Mouse (Mus musculus): ENCODE data around the gene Galp. TPM values are rescaled to one million over a fixed set of nuclear protein-coding genes. Genes with fewer than 3 reads are reported as not detected.
A peak's percentile ranks its signal among the peaks of the same experiment; 100 is the strongest.

The Galp gene
- polyA plus RNA-seq (2015; fragmentation: Nextera tagmentation; extraction: Ambion mirVana), result not detected in 2 replicates

- H3K27ac ChIP-seq, result no peak within 1 kb of the TSS
- H3K4me1 ChIP-seq, result no peaks in the 10 kb centered on the region
- no peaks in the 10 kb centered on the region; the same call in 1 of the 2 replicates for H3K9me3 ChIP-seq (replicated peaks)
- WGBS, result 72% methylated on average over 3 of the region's 3 CpGs
- H3K27me3 ChIP-seq, result no peaks in the 10 kb centered on the region
- H3K9ac ChIP-seq, result no peak within 1 kb of the TSS
- no peak for ATAC-seq (replicated peaks; ENCODE audit: low FRiP score)
- no peaks in the 10 kb centered on the region for H3K36me3 ChIP-seq
- no peak within 1 kb of the TSS for H3K4me2 ChIP-seq
- H3K4me3 ChIP-seq (replicated peaks), result no peak within 1 kb of the TSS
Measured at GRCm38 (mm10) chr7:6196790-6197189, at the start of gene Galp. Gene Galp (plus strand): TSS chr7:6197090.

- no peak overlapping the region for H3K4me2 ChIP-seq
- no peak overlapping the region for H3K4me3 ChIP-seq (replicated peaks)
- H3K27ac ChIP-seq, result peak overlapping the region; percentile 18; the same call in 1 of the 2 replicates
- no peaks in the 10 kb centered on the region for H3K9me3 ChIP-seq (replicated peaks)
- no peak overlapping the region for H3K9ac ChIP-seq
- no peak for ATAC-seq (replicated peaks; ENCODE audit: low FRiP score)
- H3K4me1 ChIP-seq, result peaks cover 47% of the 10 kb centered on the region
- WGBS, result 73% methylated on average over 5 of the region's 5 CpGs
- no peaks in the 10 kb centered on the region for H3K36me3 ChIP-seq
- no peaks in the 10 kb centered on the region for H3K27me3 ChIP-seq
Measured at GRCm38 (mm10) chr7:6147688-6148087, 49.2 kb upstream of the Galp start.

- 94% methylated on average over 1 of the region's 1 CpGs for WGBS
- Histone ChIP-seq H3K9ac (no peak overlapping the region), H3K36me3 (no peaks in the 10 kb centered on the region), H3K4me3 (replicated peaks) (no peak overlapping the region), H3K27me3 (no peaks in the 10 kb centered on the region), H3K9me3 (replicated peaks) (no peaks in the 10 kb centered on the region), H3K4me1 (peaks cover 54% of the 10 kb centered on the region), H3K4me2 (no peak overlapping the region), H3K27ac (no peak overlapping the region)
- ATAC-seq (replicated peaks; ENCODE audit: low FRiP score), result no peak
Measured at GRCm38 (mm10) chr7:6151266-6151665, 45.6 kb upstream of the Galp start.

- no peaks in the 10 kb centered on the region for H3K27me3 ChIP-seq
- H3K4me1 ChIP-seq, result peaks cover 54% of the 10 kb centered on the region
- H3K9ac ChIP-seq, result no peak overlapping the region
- no peak for ATAC-seq (replicated peaks; ENCODE audit: low FRiP score)
- no peak overlapping the region for H3K4me2 ChIP-seq
- H3K36me3 ChIP-seq, result no peaks in the 10 kb centered on the region
- 89% methylated on average over 3 of the region's 3 CpGs for WGBS
- H3K4me3 ChIP-seq (replicated peaks), result no peak overlapping the region
- no peaks in the 10 kb centered on the region for H3K9me3 ChIP-seq (replicated peaks)
- no peak overlapping the region for H3K27ac ChIP-seq
Measured at GRCm38 (mm10) chr7:6152036-6152435, 44.9 kb upstream of the Galp start.

GRCm38 (mm10) chr7:6153131-6153530 is 43.8 kb upstream of the Galp start:
- no peaks in the 10 kb centered on the region for H3K9me3 ChIP-seq (replicated peaks)
- H3K9ac ChIP-seq, result 0 out of 2 replicates have a peak overlapping the region, but pooled peaks have one; percentile 26
- ATAC-seq (replicated peaks; ENCODE audit: low FRiP score), result no peak
- no peak overlapping the region for H3K4me2 ChIP-seq
- H3K27ac ChIP-seq, result no peak overlapping the region
- H3K36me3 ChIP-seq, result no peaks in the 10 kb centered on the region
- H3K4me3 ChIP-seq (replicated peaks), result no peak overlapping the region
- 82% methylated on average over 3 of the region's 3 CpGs for WGBS
- H3K4me1 ChIP-seq, result peaks cover 52% of the 10 kb centered on the region
- no peaks in the 10 kb centered on the region for H3K27me3 ChIP-seq

- Histone ChIP-seq H3K4me3 (replicated peaks) (peak overlapping the region; percentile 86), H3K9me3 (replicated peaks) (no peaks in the 10 kb centered on the region), H3K4me1 (peaks cover 52% of the 10 kb centered on the region), H3K36me3 (no peaks in the 10 kb centered on the region), H3K27ac (peak overlapping the region; percentile 97), H3K9ac (peak overlapping the region; percentile 88), H3K27me3 (no peaks in the 10 kb centered on the region), H3K4me2 (peak overlapping the region; percentile 73)
- 50% methylated on average over 5 of the region's 5 CpGs for WGBS
- ATAC-seq (replicated peaks; ENCODE audit: low FRiP score), result no peak
Measured at GRCm38 (mm10) chr7:6154164-6154563, 42.7 kb upstream of the Galp start.

- H3K4me1 ChIP-seq, result peaks cover 52% of the 10 kb centered on the region
- H3K9ac ChIP-seq, result peak overlapping the region; percentile 88
- H3K4me3 ChIP-seq (replicated peaks), result peak overlapping the region; percentile 86
- H3K9me3 ChIP-seq (replicated peaks), result no peaks in the 10 kb centered on the region
- WGBS, result under 1% methylated on average over 85 of the region's 85 CpGs
- peak; percentile 77 for ATAC-seq (replicated peaks; ENCODE audit: low FRiP score)
- peak overlapping the region; percentile 97 for H3K27ac ChIP-seq
- peak overlapping the region; percentile 73 for H3K4me2 ChIP-seq
- H3K27me3 ChIP-seq, result no peaks in the 10 kb centered on the region
- no peaks in the 10 kb centered on the region for H3K36me3 ChIP-seq
Measured at GRCm38 (mm10) chr7:6155031-6155872, 41.6 kb upstream of the Galp start.

- no peaks in the 10 kb centered on the region for H3K9me3 ChIP-seq (replicated peaks)
- peak within 1 kb of the TSS; percentile 86 for H3K4me3 ChIP-seq (replicated peaks)
- H3K36me3 ChIP-seq, result no peaks in the 10 kb centered on the region
- peak within 1 kb of the TSS; percentile 73 for H3K4me2 ChIP-seq
- no peaks in the 10 kb centered on the region for H3K27me3 ChIP-seq
- peak within 1 kb of the TSS; percentile 97 for H3K27ac ChIP-seq
- peak within 1 kb of the TSS; percentile 88 for H3K9ac ChIP-seq
- under 1% methylated on average over 52 of the region's 54 CpGs for WGBS
- ATAC-seq (replicated peaks; ENCODE audit: low FRiP score), result peak; percentile 95
- peaks cover 49% of the 10 kb centered on the region for H3K4me1 ChIP-seq
Measured at GRCm38 (mm10) chr7:6155901-6156411, 40.9 kb upstream of the Galp start, which contains the start of gene Zfp787. Gene Zfp787 (minus strand): TSS chr7:6155997.

GRCm38 (mm10) chr7:6156901-6157472 is 39.9 kb upstream of the Galp start:
- 40% methylated on average over 9 of the region's 9 CpGs for WGBS
- H3K36me3 ChIP-seq, result no peaks in the 10 kb centered on the region

GRCm38 (mm10) chr7:6157479-6157878 is 39.4 kb upstream of the Galp start:
- 57% methylated on average over 1 of the region's 1 CpGs for WGBS

More at GRCm38 (mm10) chr7:6156901-6157472, 39.9 kb upstream of the Galp start:
- Histone ChIP-seq H3K27ac (peak overlapping the region; percentile 97), H3K9ac (0 out of 2 replicates have a peak overlapping the region, but pooled peaks have one; percentile 23), H3K9me3 (replicated peaks) (no peaks in the 10 kb centered on the region), H3K4me3 (replicated peaks) (peak overlapping the region; percentile 86), H3K27me3 (no peaks in the 10 kb centered on the region), H3K4me1 (peaks cover 42% of the 10 kb centered on the region), H3K4me2 (peak overlapping the region; percentile 73)
- ATAC-seq (replicated peaks; ENCODE audit: low FRiP score), result no peak

GRCm38 (mm10) chr7:6159604-6160003 is 37.3 kb upstream of the Galp start:
- 74% methylated on average over 3 of the region's 3 CpGs for WGBS
- H3K27me3 ChIP-seq, result no peaks in the 10 kb centered on the region
- ATAC-seq (replicated peaks; ENCODE audit: low FRiP score), result no peak

More at GRCm38 (mm10) chr7:6157479-6157878, 39.4 kb upstream of the Galp start:
- Histone ChIP-seq H3K4me3 (replicated peaks) (no peak overlapping the region), H3K27me3 (no peaks in the 10 kb centered on the region), H3K36me3 (no peaks in the 10 kb centered on the region), H3K27ac (peak overlapping the region; percentile 97), H3K9me3 (replicated peaks) (no peaks in the 10 kb centered on the region), H3K4me2 (peak overlapping the region; percentile 73), H3K4me1 (peaks cover 39% of the 10 kb centered on the region), H3K9ac (no peak overlapping the region)
- no peak for ATAC-seq (replicated peaks; ENCODE audit: low FRiP score)

GRCm38 (mm10) chr7:6161541-6161940 is 35.3 kb upstream of the Galp start:
- WGBS, result 63% methylated on average over 3 of the region's 3 CpGs
- no peaks in the 10 kb centered on the region for H3K9me3 ChIP-seq (replicated peaks)
- H3K9ac ChIP-seq, result no peak overlapping the region
- no peaks in the 10 kb centered on the region for H3K27me3 ChIP-seq
- ATAC-seq (replicated peaks; ENCODE audit: low FRiP score), result no peak
- no peak overlapping the region for H3K4me2 ChIP-seq
- no peak overlapping the region for H3K4me3 ChIP-seq (replicated peaks)
- H3K27ac ChIP-seq, result no peak overlapping the region
- H3K4me1 ChIP-seq, result peaks cover 16% of the 10 kb centered on the region
- no peaks in the 10 kb centered on the region for H3K36me3 ChIP-seq

More at GRCm38 (mm10) chr7:6159604-6160003, 37.3 kb upstream of the Galp start:
- H3K4me3 ChIP-seq (replicated peaks), result no peak overlapping the region
- H3K36me3 ChIP-seq, result no peaks in the 10 kb centered on the region
- H3K4me1 ChIP-seq, result peaks cover 21% of the 10 kb centered on the region
- no peak overlapping the region for H3K9ac ChIP-seq
- H3K27ac ChIP-seq, result 0 out of 2 replicates have a peak overlapping the region, but pooled peaks have one; percentile 14
- no peak overlapping the region for H3K4me2 ChIP-seq
- H3K9me3 ChIP-seq (replicated peaks), result no peaks in the 10 kb centered on the region
